Mouse (Mus musculus): ENCODE data around the gene Ice1.
A peak's percentile ranks its signal among the peaks of the same experiment; 100 is the strongest.

Ice1 gene

DNA sequence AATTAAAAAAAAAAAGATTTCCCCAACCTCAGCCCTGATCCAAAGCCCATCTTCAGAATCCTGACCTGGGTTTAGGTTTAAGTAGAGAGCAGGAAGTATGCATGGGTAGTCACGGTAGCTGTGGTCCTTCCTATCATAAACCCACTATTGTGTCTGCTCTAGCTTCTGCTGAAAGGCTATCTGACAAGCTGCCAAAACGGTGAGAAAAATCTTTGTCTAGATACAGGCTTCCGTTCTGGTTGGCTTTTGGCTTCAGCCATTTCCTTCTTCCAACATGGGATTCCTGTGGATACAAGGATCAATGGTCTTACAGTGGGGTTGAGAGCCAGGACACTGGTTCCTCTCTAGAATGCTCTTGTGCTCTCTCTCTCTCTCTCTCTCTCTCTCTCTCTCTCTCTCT lies 2.2 kb upstream of the Ice1 start:
- no peak for DNase-seq (ENCODE audit: extremely low read depth, low read depth)

DNA sequence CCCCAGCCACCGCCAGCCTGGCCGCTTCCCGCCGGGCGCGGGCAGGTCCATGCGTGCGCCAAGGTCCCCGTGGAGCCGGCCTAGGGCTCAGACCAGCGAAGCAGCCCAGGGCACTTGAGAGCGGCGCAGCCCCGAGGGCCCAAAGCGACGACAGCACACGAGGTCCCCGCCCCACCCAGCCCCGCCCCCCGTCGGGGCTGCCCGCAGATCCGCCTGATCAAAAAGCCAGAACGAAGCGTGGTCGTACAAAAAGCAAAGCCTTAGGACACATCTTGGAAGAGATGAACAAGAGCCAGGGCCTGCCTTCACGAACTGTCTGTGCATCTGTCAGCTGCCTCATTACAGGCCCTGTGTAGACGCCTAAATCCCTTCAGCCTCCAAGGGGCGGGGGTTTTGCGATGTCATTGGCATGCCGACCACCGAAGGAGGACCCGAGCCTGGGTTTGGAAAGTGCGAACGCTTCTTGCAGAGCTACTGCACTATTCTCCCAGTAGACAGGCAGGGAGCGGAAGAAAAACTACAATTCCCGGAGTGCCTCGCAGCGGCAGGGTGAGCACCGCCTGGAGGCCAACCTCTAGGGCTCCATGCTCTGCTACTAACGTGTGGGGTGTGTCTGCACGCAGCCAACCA lies 343 bp upstream of the Ice1 start:
- DNase-seq (ENCODE audit: extremely low read depth, low read depth), result peak; percentile 93

DNA sequence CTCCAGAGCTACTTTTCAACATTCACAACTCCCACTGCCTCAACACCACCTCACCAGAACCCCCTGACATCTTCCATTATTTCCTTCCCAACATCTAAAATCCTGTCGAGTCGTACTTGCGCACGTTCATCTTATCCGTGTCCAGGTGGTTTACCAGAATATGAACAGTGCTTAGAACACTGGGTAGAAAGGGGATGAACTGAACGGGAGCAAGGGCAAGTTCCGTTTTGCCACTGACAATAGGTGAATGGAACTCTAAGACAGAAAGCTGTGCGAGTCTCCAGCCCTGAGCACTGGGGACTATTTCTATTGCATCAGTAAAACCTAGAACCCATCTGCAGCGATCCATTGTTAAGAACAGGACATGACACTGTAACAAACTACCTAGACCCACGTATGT lies 728 bp downstream of the Ice1 start:
- peak; percentile 42 for DNase-seq (ENCODE audit: extremely low read depth, low read depth)

DNA sequence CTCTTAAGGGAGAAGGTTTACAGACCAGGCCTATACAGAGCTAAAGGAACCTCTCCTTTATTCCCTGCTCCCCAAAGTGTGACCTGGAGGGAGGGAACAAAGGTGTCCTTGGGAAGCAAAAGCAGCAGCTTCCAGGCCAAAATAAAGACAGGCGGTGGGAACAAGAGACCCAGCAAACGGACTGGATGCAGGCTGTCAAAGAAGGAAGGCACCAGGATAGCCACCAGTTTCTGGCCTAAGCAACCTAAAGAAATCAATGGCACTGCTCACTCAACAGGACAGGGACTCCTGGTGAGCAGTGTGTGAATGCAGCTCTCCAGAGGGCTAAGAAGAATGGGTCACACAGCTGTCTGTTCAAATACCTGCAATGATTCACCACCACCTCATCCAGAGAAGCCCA lies 1.8 kb downstream of the Ice1 start:
- no peak for DNase-seq (ENCODE audit: extremely low read depth, low read depth)

DNA sequence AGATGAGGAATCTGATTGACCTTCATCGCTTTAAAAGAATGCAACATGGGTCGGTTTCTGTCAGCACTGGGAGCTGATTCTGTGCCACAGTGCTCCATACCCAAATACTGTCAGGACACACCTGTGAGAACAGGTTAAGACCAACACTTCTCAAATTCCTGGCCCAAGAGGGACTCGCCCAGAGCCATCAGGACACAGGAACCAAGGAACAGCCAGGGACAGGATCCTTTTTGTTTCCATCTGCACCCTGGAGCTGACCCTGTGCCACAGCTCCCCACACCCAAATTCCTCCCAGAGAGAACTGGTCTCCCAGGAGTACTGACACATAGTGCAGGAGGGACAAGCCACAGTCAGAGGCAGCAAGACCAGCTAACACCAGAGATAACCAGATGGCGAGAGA lies 11.0 kb downstream of the Ice1 start:
- no peak for DNase-seq (ENCODE audit: extremely low read depth, low read depth)

DNA sequence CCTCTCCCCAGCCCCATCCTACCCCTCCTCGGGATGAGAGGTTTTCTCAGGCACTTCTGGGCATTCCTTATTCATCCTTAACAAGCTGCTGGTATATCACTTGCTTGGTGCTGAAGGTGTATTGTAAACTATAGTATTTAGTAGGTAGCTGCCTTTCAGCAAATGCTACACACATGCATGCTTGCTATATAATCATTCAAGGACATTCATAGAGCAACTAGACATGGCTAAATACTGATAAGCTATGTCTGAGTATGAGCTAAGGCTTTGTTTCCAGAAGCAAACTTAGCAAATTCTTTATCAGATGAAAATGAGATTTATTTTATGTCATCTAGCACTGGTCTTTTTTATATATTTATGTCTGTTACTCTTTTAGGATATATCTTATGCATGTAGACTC lies 11.8 kb downstream of the Ice1 start:
- no peak for DNase-seq (ENCODE audit: extremely low read depth, low read depth)

DNA sequence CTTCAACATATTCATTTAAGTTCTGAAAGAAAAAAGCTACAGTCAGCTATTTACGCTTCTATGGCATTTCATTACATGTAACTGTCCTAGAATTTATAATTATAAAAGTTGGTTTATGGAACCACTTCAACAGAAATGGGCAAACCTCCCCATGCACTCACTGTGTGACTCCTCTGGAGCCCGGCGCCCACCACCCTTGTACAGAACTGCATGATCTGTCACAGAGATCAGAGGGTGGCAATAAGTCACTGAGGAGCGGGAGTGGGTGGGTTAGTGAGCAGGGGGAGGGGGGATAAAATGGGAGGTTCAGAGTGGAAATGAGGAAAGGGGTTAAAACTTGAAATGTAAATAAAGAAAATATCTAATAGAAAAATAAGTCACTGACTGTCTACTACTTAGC lies 13.0 kb downstream of the Ice1 start:
- DNase-seq (ENCODE audit: extremely low read depth, low read depth), result no peak

DNA sequence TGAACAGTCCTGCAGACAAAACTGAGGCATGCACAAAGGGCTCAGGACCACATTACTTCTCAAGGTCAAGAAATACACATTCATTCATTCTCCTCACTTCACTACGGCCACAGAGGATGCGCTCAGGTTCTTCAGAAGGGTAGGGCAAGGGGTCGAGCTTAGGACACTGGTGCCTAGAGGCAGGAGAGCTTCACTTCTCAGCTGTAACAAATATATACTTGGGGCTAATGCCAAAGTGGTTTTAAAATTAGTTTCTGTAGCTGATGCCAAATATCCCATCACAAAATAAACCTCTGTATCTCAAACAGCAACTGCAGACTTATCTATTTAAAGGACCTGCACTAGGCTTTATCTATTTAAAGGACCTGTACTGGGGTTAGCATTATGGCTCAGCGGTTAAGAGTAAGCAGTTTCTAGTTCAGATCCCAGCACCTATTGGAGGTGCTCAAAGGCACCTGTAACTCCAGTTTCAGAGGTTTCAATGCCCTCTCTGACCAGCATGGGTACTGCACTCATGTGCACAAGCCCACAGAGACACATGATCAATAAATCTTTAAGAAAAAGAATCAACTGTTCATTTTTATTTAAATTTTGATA lies 14.9 kb downstream of the Ice1 start:
- DNase-seq (ENCODE audit: extremely low read depth, low read depth), result no peak

DNA sequence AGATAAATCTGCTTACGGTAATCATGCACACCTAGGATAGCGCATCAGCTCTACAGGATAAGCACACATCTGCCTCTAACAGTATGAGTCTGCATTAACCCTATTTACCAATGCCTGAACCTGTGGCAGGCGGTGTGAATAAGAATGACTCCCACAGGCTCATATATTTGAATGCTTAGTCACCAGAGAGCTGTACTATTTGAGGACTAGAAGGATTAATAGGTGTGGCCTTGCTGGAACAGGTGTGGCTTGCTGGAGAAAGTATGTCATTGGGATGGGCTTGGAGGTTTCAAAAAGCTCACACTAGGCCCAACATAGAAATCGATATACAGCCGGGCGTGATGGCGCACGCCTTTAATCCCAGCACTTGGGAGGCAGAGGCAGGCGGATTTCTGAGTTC lies 15.9 kb downstream of the Ice1 start:
- DNase-seq (ENCODE audit: extremely low read depth, low read depth), result no peak

DNA sequence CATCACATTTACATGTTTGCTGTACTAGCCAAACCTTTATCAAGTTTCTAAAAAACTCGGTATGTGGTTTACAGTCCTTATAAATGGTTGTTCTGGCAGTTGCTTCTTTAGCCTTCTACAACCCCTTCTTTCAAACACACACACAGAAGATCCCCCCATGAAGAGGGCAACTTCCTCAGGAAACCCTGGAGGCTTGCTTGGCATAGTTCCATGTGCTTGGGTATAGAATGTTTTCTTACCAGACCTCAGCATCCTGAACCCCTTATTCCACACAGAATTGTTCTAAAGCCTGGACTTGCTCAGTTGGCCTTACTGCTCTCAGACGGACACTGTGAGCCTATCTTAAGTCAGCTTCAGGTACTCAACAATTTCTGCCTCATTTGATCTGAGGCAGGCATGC lies 24.6 kb downstream of the Ice1 start:
- DNase-seq (ENCODE audit: extremely low read depth, low read depth), result no peak

DNA sequence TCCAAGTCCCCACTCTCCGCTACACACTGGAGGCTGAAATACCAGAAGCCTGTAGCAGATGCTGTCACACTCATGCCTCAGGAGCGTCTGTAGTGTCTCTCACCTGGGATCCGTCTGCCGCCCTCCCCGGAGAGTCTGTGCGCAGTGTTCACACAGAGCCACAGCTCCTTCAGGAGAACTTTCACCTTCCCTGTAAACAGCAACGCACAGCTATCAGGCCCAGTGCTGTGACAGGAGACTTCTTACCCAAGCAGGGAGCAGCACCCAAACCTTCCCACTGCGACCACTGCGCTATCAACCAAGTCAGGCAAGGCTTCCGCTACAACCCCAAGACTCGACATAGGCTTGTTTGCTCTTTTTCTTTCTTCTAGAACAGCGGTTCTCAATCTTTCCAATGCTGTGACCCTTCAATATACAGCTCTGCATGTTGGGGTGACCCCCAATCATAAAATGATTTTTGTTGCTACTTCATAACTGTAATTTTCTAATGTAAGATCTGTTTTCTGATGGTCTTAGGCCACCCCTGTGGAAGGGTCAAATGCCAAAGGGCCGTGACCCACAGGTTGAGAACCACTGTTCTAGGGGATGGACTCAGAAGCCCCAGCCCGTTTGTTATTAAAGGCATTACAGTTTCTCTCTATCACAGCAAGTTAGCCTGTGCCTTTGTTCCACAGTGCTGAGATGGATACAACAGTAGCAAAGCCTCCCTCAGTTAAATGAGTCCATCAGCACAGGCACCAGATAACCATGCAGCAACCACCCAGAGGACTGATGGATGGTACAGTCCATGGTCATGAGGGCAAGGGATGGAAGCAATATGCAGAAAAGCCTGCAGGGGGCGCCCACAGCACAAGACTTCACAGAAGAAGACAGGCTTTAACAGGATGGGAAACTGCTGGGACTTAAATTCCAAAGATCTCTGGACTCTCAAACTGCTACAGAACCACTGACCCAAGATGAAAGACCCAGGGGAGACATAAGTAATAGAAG lies 26.7 kb downstream of the Ice1 start:
- DNase-seq (ENCODE audit: extremely low read depth, low read depth), result peak; percentile 31

DNA sequence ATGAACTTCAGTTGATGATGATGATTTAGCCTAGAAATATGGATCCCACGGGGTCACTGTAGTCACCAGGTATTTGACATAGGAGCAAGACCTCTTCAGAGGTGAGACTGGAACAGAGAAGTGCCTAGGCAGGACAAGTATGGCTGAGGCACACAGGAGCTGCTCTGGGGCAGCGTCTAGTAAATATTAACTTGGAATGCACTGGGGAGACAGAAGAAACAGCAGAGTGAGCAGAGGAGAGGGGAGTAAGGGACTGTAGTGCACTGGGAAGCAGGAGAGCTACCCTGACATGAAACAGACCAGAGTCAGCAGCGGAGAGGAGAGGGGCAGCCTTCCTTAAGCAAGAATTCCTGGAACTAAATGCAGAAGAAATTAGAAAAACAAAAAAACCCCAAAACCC lies 27.8 kb downstream of the Ice1 start:
- DNase-seq (ENCODE audit: extremely low read depth, low read depth), result no peak

DNA sequence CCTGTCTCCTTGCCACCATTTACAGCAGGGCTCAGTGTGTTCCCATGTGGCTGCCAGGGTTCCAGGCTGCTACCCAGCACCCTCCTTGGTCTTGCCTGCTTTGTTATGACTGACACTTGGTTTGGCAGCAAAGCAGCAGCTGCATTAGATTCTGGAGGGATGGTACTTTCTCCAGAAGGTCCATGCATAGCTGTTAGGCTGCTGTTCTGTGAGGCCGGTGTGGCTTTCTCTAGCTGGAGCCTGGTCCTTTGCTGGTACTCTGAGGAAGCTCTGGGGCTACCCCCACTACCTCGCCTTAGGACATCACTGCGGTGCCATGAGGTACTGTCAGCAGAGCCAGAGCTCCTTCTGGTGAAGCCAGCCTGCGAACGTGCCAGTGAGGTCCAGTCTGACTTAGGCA lies 32.1 kb downstream of the Ice1 start:
- no peak for DNase-seq (ENCODE audit: extremely low read depth, low read depth)

DNA sequence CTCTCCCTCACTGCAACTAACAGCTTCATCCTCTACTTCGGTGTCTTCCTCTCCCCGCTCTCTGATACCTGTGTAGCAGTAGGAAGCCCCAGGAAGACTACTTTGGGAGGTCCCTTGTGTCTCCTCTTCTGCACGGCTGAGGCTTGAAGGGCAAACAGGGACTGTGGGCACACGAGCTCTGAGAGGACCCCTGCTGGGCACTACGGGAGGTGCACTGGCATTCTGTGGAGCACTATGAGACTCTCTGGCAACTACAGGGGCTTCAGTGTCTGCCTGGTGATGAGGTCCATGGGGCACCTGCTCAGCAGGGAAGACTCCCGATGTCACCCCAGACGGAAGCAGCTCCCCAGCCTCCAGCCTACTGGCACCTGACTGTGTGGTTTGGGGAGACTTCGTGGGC lies 32.7 kb downstream of the Ice1 start:
- no peak for DNase-seq (ENCODE audit: extremely low read depth, low read depth)

DNA sequence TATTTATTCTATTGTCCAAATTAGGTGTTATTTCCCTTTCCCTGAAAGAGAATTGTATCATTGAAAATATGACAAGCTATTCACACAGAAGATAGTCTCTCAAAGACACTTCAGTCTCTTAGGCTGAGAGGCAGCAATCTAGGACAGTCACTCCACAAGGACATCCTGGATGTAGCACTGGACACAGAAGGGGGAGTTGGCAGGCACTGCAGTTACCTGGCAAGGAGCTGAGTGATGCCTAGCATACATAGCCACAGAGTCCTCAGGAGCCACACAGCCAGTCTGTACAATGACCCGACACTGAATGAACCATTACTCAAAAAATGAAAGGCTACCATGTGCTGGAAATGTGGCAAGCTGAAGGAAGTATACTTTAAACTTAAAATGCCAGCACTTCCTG lies 35.9 kb downstream of the Ice1 start:
- no peak for DNase-seq (ENCODE audit: extremely low read depth, low read depth)

DNA sequence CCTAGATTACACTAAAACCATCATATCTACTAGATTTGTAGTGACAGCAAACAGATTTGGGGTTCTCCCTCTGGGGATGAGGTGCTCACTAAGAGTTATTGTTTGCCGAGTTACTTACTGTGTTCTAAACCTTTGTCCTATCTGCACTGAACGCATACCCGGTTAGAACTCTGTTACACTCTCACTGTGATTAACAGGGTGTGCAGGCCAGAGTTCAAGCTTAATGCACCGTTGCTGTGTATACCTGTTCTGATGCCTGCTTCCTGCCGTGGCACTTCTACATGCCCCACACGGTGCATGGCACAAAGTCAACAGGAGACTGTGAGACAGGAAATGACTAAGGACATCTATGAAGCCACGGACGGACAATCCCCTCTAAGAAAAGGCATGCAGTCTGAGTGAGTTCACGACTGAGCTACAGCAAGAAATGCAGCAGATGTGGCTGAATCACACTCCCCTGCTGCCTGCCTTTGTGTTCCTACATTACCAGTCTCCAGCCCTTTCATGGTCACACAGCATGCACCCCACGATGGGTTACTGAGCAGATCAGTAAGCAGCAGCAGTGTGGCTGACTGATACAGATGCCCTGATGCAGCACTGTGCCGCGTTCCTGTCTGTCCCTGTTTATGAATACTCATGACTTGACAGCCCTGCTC lies 37.3 kb downstream of the Ice1 start:
- DNase-seq (ENCODE audit: extremely low read depth, low read depth), result no peak

DNA sequence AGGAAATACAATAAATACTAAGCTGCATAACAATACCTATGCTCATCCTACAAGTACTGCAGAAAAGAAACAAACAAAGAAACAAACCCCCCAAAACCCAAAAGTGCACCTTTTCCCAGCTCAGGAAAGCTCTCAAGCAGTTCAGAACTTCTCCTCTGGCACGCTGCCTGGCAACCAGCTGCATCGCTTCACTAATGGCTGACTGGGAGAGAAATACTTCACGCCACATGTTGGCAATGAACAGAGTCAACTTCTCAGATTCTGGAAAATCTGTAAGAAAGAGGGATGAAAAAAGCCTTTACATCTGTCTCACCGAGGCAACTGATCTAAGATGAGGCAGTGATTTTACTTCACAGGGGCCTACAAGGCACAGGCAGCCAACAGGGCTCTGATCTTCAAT lies 38.5 kb downstream of the Ice1 start:
- DNase-seq (ENCODE audit: extremely low read depth, low read depth), result no peak

DNA sequence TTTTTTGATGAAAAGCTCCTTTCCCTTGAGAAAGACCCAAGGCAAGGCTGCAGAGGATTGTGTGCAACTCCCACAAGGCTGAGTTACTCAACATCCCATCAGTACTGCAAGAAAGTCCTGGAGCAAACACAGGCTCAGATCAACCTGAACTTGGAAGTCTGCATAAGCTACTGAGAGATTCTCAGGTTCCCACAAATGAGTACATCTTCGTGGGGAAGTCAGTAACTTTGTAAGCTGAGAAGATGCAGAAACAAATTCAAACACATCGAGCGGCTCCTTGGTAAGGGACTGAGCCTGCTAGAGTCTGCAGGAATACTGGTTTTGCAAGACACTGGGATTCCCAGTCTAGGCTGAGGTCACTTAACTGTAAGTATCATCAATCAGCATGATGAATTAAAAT lies 40.5 kb downstream of the Ice1 start:
- DNase-seq (ENCODE audit: extremely low read depth, low read depth), result no peak

DNA sequence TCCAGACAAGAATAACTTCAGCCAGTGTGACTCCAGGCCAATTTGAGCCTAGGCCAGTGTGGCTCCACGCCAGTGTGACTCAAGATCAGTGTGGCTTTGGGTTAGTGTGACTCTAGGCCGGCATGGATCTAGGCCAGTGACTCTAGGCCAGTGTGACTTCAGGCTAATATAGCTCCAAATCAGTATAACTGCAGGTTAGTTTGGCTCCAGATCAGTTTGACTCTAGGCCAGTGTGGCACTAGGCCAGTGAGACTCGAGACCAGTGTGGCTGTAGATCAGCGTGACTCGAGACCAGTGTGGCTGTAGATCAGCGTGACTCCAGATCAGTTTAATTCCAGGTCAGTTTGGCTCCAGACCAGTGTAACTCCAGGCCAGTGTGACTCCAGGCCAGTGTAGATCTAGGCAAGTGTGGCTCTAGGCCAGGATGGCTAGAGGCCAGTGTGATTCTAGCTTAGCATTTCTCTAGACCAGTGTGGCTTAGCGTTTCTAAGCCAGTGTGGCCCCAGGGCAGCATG lies 47.1 kb downstream of the Ice1 start:
- DNase-seq (ENCODE audit: extremely low read depth, low read depth), result no peak

DNA sequence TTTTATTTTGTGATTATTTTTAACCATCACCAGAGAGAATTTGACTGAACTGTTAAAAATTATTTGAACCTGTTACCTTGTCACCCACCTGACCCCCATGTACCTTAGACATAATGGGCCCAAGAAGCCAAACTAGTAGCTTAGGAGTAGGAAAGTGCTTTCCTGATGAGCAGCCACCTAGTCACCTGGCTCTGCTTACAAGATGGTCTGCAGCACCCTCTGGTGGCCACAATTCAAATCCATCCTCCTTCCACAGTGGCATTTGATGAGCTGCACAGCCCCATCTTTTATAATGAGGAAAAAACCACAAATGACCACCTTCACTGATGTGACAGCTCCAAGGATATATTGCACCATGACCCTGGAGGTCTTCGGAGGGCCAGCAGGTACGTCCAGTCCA lies 50.5 kb downstream of the Ice1 start:
- peak; percentile 6 for DNase-seq (ENCODE audit: extremely low read depth, low read depth)

DNA sequence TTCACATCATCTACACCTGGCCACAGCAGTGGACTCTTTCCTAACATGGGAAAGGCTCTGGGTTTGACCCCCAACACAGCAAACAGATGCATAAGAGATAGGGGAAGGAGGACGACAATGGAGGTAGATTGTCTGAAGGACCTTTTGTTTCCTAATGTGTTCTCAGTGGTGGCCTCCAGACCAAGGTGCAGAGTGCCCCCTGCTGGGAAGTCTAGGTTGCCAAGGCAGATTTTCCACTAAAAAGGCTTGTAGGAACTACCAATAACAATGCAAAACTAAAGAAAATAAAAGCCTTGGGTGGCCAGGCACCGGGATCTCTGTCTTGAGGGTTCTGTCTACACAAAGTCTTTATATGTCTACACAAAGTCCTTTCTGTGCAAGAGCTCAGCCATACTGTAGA lies 54.9 kb downstream of the Ice1 start:
- no peak for DNase-seq (ENCODE audit: extremely low read depth, low read depth)

DNA sequence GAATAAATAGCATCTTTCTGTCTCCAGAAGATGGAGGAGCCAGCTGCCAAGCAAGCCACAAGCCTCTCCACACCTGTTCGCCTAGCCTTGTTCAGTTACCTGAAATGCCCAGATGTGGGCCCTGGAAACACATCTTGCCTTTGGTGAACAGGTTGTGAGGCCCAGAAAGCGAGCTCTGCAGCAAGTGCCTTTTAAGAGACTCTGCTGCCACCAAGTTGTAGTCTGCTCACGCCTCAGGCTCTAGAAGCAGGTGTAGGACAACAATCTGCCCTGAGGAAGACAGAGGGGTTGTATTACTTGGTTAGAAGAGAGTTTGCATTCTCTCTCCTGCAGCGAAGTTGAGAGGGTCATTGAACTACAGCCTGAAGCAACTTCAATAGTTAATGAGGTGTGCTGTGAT lies 55.9 kb downstream of the Ice1 start:
- DNase-seq (ENCODE audit: extremely low read depth, low read depth), result no peak

Data from MEL-GATA-1-ER (cell line).